Mouse (Mus musculus): Measurements from ENCODE around the gene Acsf3. TPM values are rescaled to one million over a fixed set of nuclear protein-coding genes. Genes with fewer than 3 reads are reported as not detected.

Acsf3 gene
- total and polyA plus RNA-seq, 3 experiments: 2.2 to 10.4 (median 9.0) TPM

GRCm38 (mm10) chr8:122847829-122848561 lies 72.7 kb downstream of the Acsf3 start, which contains the start of gene Cdh15:
Gene Cdh15, plus strand, starts transcription at chr8:122847966.
- Histone ChIP-seq H3K9ac (ENCODE audit: insufficient read depth, low read depth) (no peak within 1 kb of the TSS), H3K27ac (ENCODE audit: insufficient read depth, low read depth) (no peak within 1 kb of the TSS), H3K79me2 (replicated peaks; ENCODE audit: control insufficient read depth, extremely low read depth, insufficient read depth, poor library complexity, severe bottlenecking) (no peaks in the 10 kb centered on the region), H3K4me1 (ENCODE audit: control insufficient read depth in 1 of 2, insufficient read depth in 2 of 2) (peaks cover 3 to 5% of the 10 kb centered on the region in 2 experiments; a peak in 2 of 4 replicates), H3K9me3 (replicated peaks; ENCODE audit: low read length) (no peaks in the 10 kb centered on the region), H3K4me2 (ENCODE audit: insufficient read depth, low read depth, poor library complexity, severe bottlenecking) (no peak within 1 kb of the TSS), H3K4me3 (replicated peaks in 1 of 3; ENCODE audit: low read depth in 2 of 3, low read length in 2 of 3, poor library complexity in 1 of 3) (no peak within 1 kb of the TSS), H3K36me3 (replicated peaks in 1 of 2; ENCODE audit: control insufficient read depth in 1 of 2, insufficient read depth in 1 of 2, low read length in 1 of 2) (no peaks in the 10 kb centered on the region), H3K27me3 (replicated peaks) (peaks cover 93% of the 10 kb centered on the region)
- TF ChIP-seq PAX5 (IDR thresholded peaks at IDR 0.05; ENCODE audit: low read length) (no peak), BHLHE40 (IDR thresholded peaks at IDR 0.05; ENCODE audit: low read depth, low read length) (peak; percentile 72)
- peak; percentile 64 for DNase-seq (ENCODE audit: extremely low read depth)
- in situ Hi-C loops (cut with MboI; ENCODE audit: low pct_ligation_motif_present, low pct_unique_long_range_greater_than_20kb, low sequenced_read_pairs): no loop called here
- dilution Hi-C loops (cut with MboI; ENCODE audit: extremely low pct_ligation_motif_present, extremely low pct_unique_long_range_greater_than_20kb, low sequenced_read_pairs): no loop called here

GRCm38 (mm10) chr8:122849152-122849910 lies 74.0 kb downstream of the Acsf3 start:
- H3K4me3 ChIP-seq (replicated peaks in 1 of 3; ENCODE audit: low read depth in 2 of 3, low read length in 2 of 3, poor library complexity in 1 of 3): no peak overlapping the region
- in situ Hi-C loops (cut with MboI; ENCODE audit: low pct_ligation_motif_present, low pct_unique_long_range_greater_than_20kb, low sequenced_read_pairs) (no loop called here), dilution Hi-C loops (cut with MboI; ENCODE audit: extremely low pct_ligation_motif_present, extremely low pct_unique_long_range_greater_than_20kb, low sequenced_read_pairs) (no loop called here)
- no peaks in the 10 kb centered on the region for H3K79me2 ChIP-seq (replicated peaks; ENCODE audit: control insufficient read depth, extremely low read depth, insufficient read depth, poor library complexity, severe bottlenecking)
- no peaks in the 10 kb centered on the region for H3K36me3 ChIP-seq (replicated peaks in 1 of 2; ENCODE audit: control insufficient read depth in 1 of 2, insufficient read depth in 1 of 2, low read length in 1 of 2)
- H3K27ac ChIP-seq (ENCODE audit: insufficient read depth, low read depth): no peak overlapping the region
- H3K4me1 ChIP-seq (ENCODE audit: control insufficient read depth in 1 of 2, insufficient read depth in 2 of 2): peaks cover 3 to 5% of the 10 kb centered on the region in 2 experiments; a peak in 2 of 4 replicates
- no peak for DNase-seq (ENCODE audit: extremely low read depth)
- H3K9me3 ChIP-seq (replicated peaks; ENCODE audit: low read length): no peaks in the 10 kb centered on the region
- H3K9ac ChIP-seq (ENCODE audit: insufficient read depth, low read depth): no peak overlapping the region
- H3K4me2 ChIP-seq (ENCODE audit: insufficient read depth, low read depth, poor library complexity, severe bottlenecking): no peak overlapping the region
- TF ChIP-seq EP300 (IDR thresholded peaks at IDR 0.05; ENCODE audit: low read length): no peak
- no peak for TF ChIP-seq E2F4 (IDR thresholded peaks at IDR 0.05; ENCODE audit: insufficient replicate concordance, low read depth, low read length)
- no peak for TF ChIP-seq SIN3A (IDR thresholded peaks at IDR 0.05; ENCODE audit: low read length)
- TF ChIP-seq POLR2A (IDR thresholded peaks at IDR 0.05; ENCODE audit: low read depth, low read length): no peak
- no peak for TF ChIP-seq HCFC1 (IDR thresholded peaks at IDR 0.05; ENCODE audit: low read depth, low read length)
- TF ChIP-seq MAX (IDR thresholded peaks at IDR 0.05; ENCODE audit: low read length): no peak
- TF ChIP-seq ETS1 (conservative IDR thresholded peaks at IDR 0.05; ENCODE audit: low read depth, low read length): no peak
- TF ChIP-seq GABPA (IDR thresholded peaks at IDR 0.05; ENCODE audit: insufficient replicate concordance, low read depth, low read length): no peak
- no peak for TF ChIP-seq MXI1 (IDR thresholded peaks at IDR 0.05; ENCODE audit: low read depth, low read length)
- TF ChIP-seq BHLHE40 (IDR thresholded peaks at IDR 0.05; ENCODE audit: low read depth, low read length): no peak
- TF ChIP-seq JUND (conservative IDR thresholded peaks at IDR 0.05; ENCODE audit: low read depth, low read length): no peak
- TF ChIP-seq SMC3 (IDR thresholded peaks at IDR 0.05; ENCODE audit: low read depth, low read length): no peak
- TF ChIP-seq CHD2 (IDR thresholded peaks at IDR 0.05; ENCODE audit: low read length): no peak
- no peak for TF ChIP-seq ELF1 (IDR thresholded peaks at IDR 0.05; ENCODE audit: low read depth, low read length)
- peaks cover 95% of the 10 kb centered on the region for H3K27me3 ChIP-seq (replicated peaks)

All from CH12.LX (cell line).